Mouse (Mus musculus): Measurements from ENCODE around the gene Cenpm. TPM values are rescaled to one million over a fixed set of nuclear protein-coding genes. Genes with fewer than 3 reads are reported as not detected.

Gene Cenpm
- polyA plus RNA-seq, 1 experiment from 2014 or later, result 20.0 TPM

- Histone ChIP-seq H3K27me3 (no peaks in the 10 kb centered on the region), H3K27ac (no peak overlapping the region), H3K36me3 (no peaks in the 10 kb centered on the region), H3K4me3 (no peak overlapping the region), H3K9me3 (no peaks in the 10 kb centered on the region), H3K4me1 (replicated peaks) (peaks cover 10% of the 10 kb centered on the region), H3K4me2 (no peak overlapping the region), H3K9ac (no peak overlapping the region)
- WGBS, result 77% methylated on average over 10 of the region's 10 CpGs
- ATAC-seq (ENCODE audit: low FRiP score), result no peak
Observed at GRCm38 (mm10) chr15:82235661-82236060, 8.9 kb downstream of the Cenpm start.

- no peaks in the 10 kb centered on the region for H3K36me3 ChIP-seq
- WGBS, result 77% methylated on average over 4 of the region's 4 CpGs
- H3K4me2 ChIP-seq, result no peak overlapping the region
- 0 out of 2 replicates have a peak, but pooled peaks cover 6% of the 10 kb centered on the region for H3K27me3 ChIP-seq
- H3K27ac ChIP-seq, result no peak overlapping the region
- H3K4me1 ChIP-seq (replicated peaks), result peaks cover 15% of the 10 kb centered on the region
- H3K9ac ChIP-seq, result no peak overlapping the region
- no peaks in the 10 kb centered on the region for H3K9me3 ChIP-seq
- H3K4me3 ChIP-seq, result no peak overlapping the region
- ATAC-seq (ENCODE audit: low FRiP score), result no peak
Observed at GRCm38 (mm10) chr15:82232651-82233050, 11.9 kb downstream of the Cenpm start.

- peaks cover 15% of the 10 kb centered on the region for H3K4me1 ChIP-seq (replicated peaks)
- no peak overlapping the region for H3K4me2 ChIP-seq
- no peak overlapping the region for H3K4me3 ChIP-seq
- H3K9me3 ChIP-seq, result no peaks in the 10 kb centered on the region
- H3K27me3 ChIP-seq, result 0 out of 2 replicates have a peak, but pooled peaks cover 6% of the 10 kb centered on the region
- no peak overlapping the region for H3K9ac ChIP-seq
- no peaks in the 10 kb centered on the region for H3K36me3 ChIP-seq
- no peak overlapping the region for H3K27ac ChIP-seq
- ATAC-seq (ENCODE audit: low FRiP score), result no peak
- WGBS, result 67% methylated on average over 11 of the region's 11 CpGs
Observed at GRCm38 (mm10) chr15:82231591-82232378, 12.8 kb downstream of the Cenpm start.

GRCm38 (mm10) chr15:82231100-82231499 is 13.4 kb downstream of the Cenpm start:
- no peak for ATAC-seq (ENCODE audit: low FRiP score)
- 77% methylated on average over 4 of the region's 4 CpGs for WGBS

GRCm38 (mm10) chr15:82230098-82230611 is 14.4 kb downstream of the Cenpm start:
- ATAC-seq (ENCODE audit: low FRiP score), result no peak
- H3K36me3 ChIP-seq, result no peaks in the 10 kb centered on the region
- H3K9ac ChIP-seq, result no peak overlapping the region
- H3K4me2 ChIP-seq, result no peak overlapping the region
- peaks cover 15% of the 10 kb centered on the region for H3K4me1 ChIP-seq (replicated peaks)
- no peak overlapping the region for H3K4me3 ChIP-seq
- no peaks in the 10 kb centered on the region for H3K9me3 ChIP-seq
- H3K27ac ChIP-seq, result no peak overlapping the region
- 77% methylated on average over 6 of the region's 6 CpGs for WGBS
- peaks cover 15% of the 10 kb centered on the region for H3K27me3 ChIP-seq

More at GRCm38 (mm10) chr15:82231100-82231499, 13.4 kb downstream of the Cenpm start:
- Histone ChIP-seq H3K9ac (no peak overlapping the region), H3K27me3 (0 out of 2 replicates have a peak, but pooled peaks cover 8% of the 10 kb centered on the region), H3K27ac (no peak overlapping the region), H3K4me3 (no peak overlapping the region), H3K9me3 (no peaks in the 10 kb centered on the region), H3K4me1 (replicated peaks) (peaks cover 15% of the 10 kb centered on the region), H3K36me3 (no peaks in the 10 kb centered on the region), H3K4me2 (no peak overlapping the region)

- ATAC-seq (ENCODE audit: low FRiP score), result no peak
Observed at GRCm38 (mm10) chr15:82229542-82230045, 15.0 kb downstream of the Cenpm start.

GRCm38 (mm10) chr15:82225769-82226168 is 18.8 kb downstream of the Cenpm start:
- Histone ChIP-seq H3K36me3 (no peaks in the 10 kb centered on the region), H3K27me3 (peaks cover 40% of the 10 kb centered on the region), H3K4me3 (no peak overlapping the region), H3K27ac (no peak overlapping the region), H3K9ac (no peak overlapping the region), H3K4me1 (replicated peaks) (peaks cover 26% of the 10 kb centered on the region), H3K4me2 (no peak overlapping the region), H3K9me3 (no peaks in the 10 kb centered on the region)
- no peak for ATAC-seq (ENCODE audit: low FRiP score)
- WGBS, result 87% methylated on average over 5 of the region's 5 CpGs

More at GRCm38 (mm10) chr15:82229542-82230045, 15.0 kb downstream of the Cenpm start:
- Histone ChIP-seq H3K9ac (no peak overlapping the region), H3K27ac (no peak overlapping the region), H3K36me3 (no peaks in the 10 kb centered on the region), H3K4me2 (no peak overlapping the region), H3K4me3 (no peak overlapping the region), H3K27me3 (peaks cover 21% of the 10 kb centered on the region), H3K4me1 (replicated peaks) (peaks cover 18% of the 10 kb centered on the region), H3K9me3 (no peaks in the 10 kb centered on the region)
- WGBS, result 37% methylated on average over 11 of the region's 11 CpGs

GRCm38 (mm10) chr15:82224602-82225215 is 19.8 kb downstream of the Cenpm start:
- peak overlapping the region; percentile 71; the same call in 1 of the 2 replicates for H3K9ac ChIP-seq
- peaks cover 37% of the 10 kb centered on the region for H3K27me3 ChIP-seq
- H3K36me3 ChIP-seq, result no peaks in the 10 kb centered on the region
- no peak overlapping the region; the same call in 1 of the 2 replicates for H3K4me3 ChIP-seq
- peak overlapping the region; percentile 64; the same call in 1 of the 2 replicates for H3K4me2 ChIP-seq
- peaks cover 32% of the 10 kb centered on the region for H3K4me1 ChIP-seq (replicated peaks)
- H3K27ac ChIP-seq, result no peak overlapping the region
- WGBS, result 42% methylated on average over 7 of the region's 7 CpGs
- H3K9me3 ChIP-seq, result no peaks in the 10 kb centered on the region
- no peak for ATAC-seq (ENCODE audit: low FRiP score)

- WGBS, result under 1% methylated on average over 43 of the region's 44 CpGs
- H3K4me3 ChIP-seq, result peak within 1 kb of the TSS; percentile 34
- peaks cover 37% of the 10 kb centered on the region for H3K27me3 ChIP-seq
- H3K9ac ChIP-seq, result peak within 1 kb of the TSS; percentile 71
- no peak within 1 kb of the TSS for H3K27ac ChIP-seq
- H3K9me3 ChIP-seq, result no peaks in the 10 kb centered on the region
- H3K4me1 ChIP-seq (replicated peaks), result peaks cover 27% of the 10 kb centered on the region
- ATAC-seq (ENCODE audit: low FRiP score), result peak; percentile 59
- H3K4me2 ChIP-seq, result peak within 1 kb of the TSS; percentile 64
- H3K36me3 ChIP-seq, result no peaks in the 10 kb centered on the region
Observed at GRCm38 (mm10) chr15:82223657-82224601, 20.6 kb downstream of the Cenpm start, which contains the start of gene Tnfrsf13c. Gene Tnfrsf13c, minus strand, starts transcription at chr15:82224369.

GRCm38 (mm10) chr15:82223251-82223650 is 21.3 kb downstream of the Cenpm start:
- whole genome bisulfite sequencing, result 66% methylated on average over 7 of the region's 7 CpGs
- peaks cover 27% of the 10 kb centered on the region for H3K4me1 ChIP-seq (replicated peaks)
- ATAC-seq (ENCODE audit: low FRiP score), result no peak

GRCm38 (mm10) chr15:82221104-82221860 is 23.3 kb downstream of the Cenpm start:
- Histone ChIP-seq H3K4me2 (no peak overlapping the region), H3K4me1 (replicated peaks) (peaks cover 38% of the 10 kb centered on the region), H3K9ac (peak overlapping the region; percentile 24; the same call in 1 of the 2 replicates), H3K9me3 (no peaks in the 10 kb centered on the region), H3K27me3 (peaks cover 51% of the 10 kb centered on the region), H3K27ac (no peak overlapping the region), H3K36me3 (no peaks in the 10 kb centered on the region), H3K4me3 (no peak overlapping the region)
- WGBS, result 69% methylated on average over 14 of the region's 14 CpGs
- no peak for ATAC-seq (ENCODE audit: low FRiP score)

More at GRCm38 (mm10) chr15:82223251-82223650, 21.3 kb downstream of the Cenpm start:
- H3K4me3 ChIP-seq, result no peak overlapping the region
- H3K27ac ChIP-seq, result no peak overlapping the region
- no peak overlapping the region for H3K4me2 ChIP-seq
- no peaks in the 10 kb centered on the region for H3K9me3 ChIP-seq
- no peaks in the 10 kb centered on the region for H3K36me3 ChIP-seq
- H3K9ac ChIP-seq, result no peak overlapping the region
- H3K27me3 ChIP-seq, result peaks cover 37% of the 10 kb centered on the region

All from hindbrain, embryonic 13.5 days (tissue).